Mouse (Mus musculus) CH12.LX (cell line): ENCODE measurements around the gene B4galt3. TPM values are rescaled to one million over a fixed set of nuclear protein-coding genes. Genes with fewer than 3 reads are reported as not detected.

Experiments used
- DNase-seq: peaks from one replicate; pipeline ENCODE4 v3.0.0-alpha.2; 2013; ENCODE audit errors: extremely low read depth
- H3K27ac ChIP-seq: 2 replicates; pipeline ENCODE4 v1.5.1; 2012; ENCODE audit warnings: low read depth, mild to moderate bottlenecking, control low read depth, moderate library complexity; ENCODE audit not compliant: insufficient read depth
- H3K27me3 ChIP-seq: replicated peaks from 2 replicates; pipeline ENCODE3; 2012; ENCODE audit warnings: inconsistent platforms
- H3K36me3 ChIP-seq, 2 experiments: replicated peaks in 1 of 2; 2 replicates each; pipeline versions ENCODE3 to v1.6.1; 2012; ENCODE audit warnings: inconsistent platforms in 1 of 2, low read length in 1 of 2, mild to moderate bottlenecking in 1 of 2, mixed read lengths in 1 of 2, moderate library complexity in 1 of 2; ENCODE audit not compliant: control insufficient read depth in 1 of 2, insufficient read depth in 1 of 2
- H3K4me1 ChIP-seq, 2 experiments: 2 replicates each; pipeline ENCODE4 v1.6.1; 2012; ENCODE audit warnings: inconsistent platforms in 1 of 2, moderate library complexity in 1 of 2; ENCODE audit not compliant: insufficient read depth in 2 of 2, control insufficient read depth in 1 of 2
- H3K4me2 ChIP-seq: 2 replicates; pipeline ENCODE4 v1.6.1; 2012; ENCODE audit warnings: low read depth, mild to moderate bottlenecking, control low read depth; ENCODE audit not compliant: poor library complexity, insufficient read depth, severe bottlenecking
- H3K4me3 ChIP-seq, 3 experiments: fragments of 150-350 bp in 1 of 3; sonication (generic) in 1 of 3; replicated peaks in 1 of 3; 2 replicates each; pipeline versions ENCODE3 to v1.5.1; 2011 to 2012; ENCODE audit warnings: low read depth in 2 of 3, low read length in 2 of 3, mild to moderate bottlenecking in 2 of 3, moderate library complexity in 2 of 3, control low read depth in 1 of 3, improper control_type of control experiment in 1 of 3, inconsistent platforms in 1 of 3, mixed read lengths in 1 of 3; ENCODE audit not compliant: poor library complexity in 1 of 3
- H3K79me2 ChIP-seq: replicated peaks from 2 replicates; pipeline ENCODE4 v1.6.1; 2012; ENCODE audit warnings: mild to moderate bottlenecking, moderate library complexity; ENCODE audit not compliant: control insufficient read depth, poor library complexity, insufficient read depth, severe bottlenecking; ENCODE audit errors: extremely low read depth
- H3K9ac ChIP-seq: 2 replicates; pipeline ENCODE4 v1.6.1; 2012; ENCODE audit warnings: low read depth, mild to moderate bottlenecking, control low read depth, moderate library complexity; ENCODE audit not compliant: insufficient read depth
- H3K9me3 ChIP-seq: replicated peaks from 2 replicates; pipeline ENCODE3; 2012; ENCODE audit warnings: low read length, inconsistent platforms, mixed read lengths
- BHLHE40 ChIP-seq: IDR thresholded peaks from 2 replicates; pipeline ENCODE4 v1.6.1; 2011; ENCODE audit warnings: mild to moderate bottlenecking, low read depth, low read length, improper control_type of control experiment
- CHD1 ChIP-seq: IDR thresholded peaks from 2 replicates; pipeline ENCODE4 v1.6.1; 2012; ENCODE audit warnings: low read depth, low read length, improper control_type of control experiment, inconsistent platforms
- CHD2 ChIP-seq: IDR thresholded peaks from 2 replicates; pipeline ENCODE4 v1.6.1; 2011; ENCODE audit warnings: low read length, improper control_type of control experiment
- CTCF ChIP-seq, 2 experiments: IDR thresholded peaks in 1 of 2; conservative IDR thresholded peaks in 1 of 2; 2 replicates each; pipeline ENCODE4 v1.5.1; 2011 to 2012; ENCODE audit warnings: low read depth in 2 of 2, low read length in 2 of 2, improper control_type of control experiment in 1 of 2, inconsistent platforms in 1 of 2, mild to moderate bottlenecking in 1 of 2, moderate library complexity in 1 of 2
- HCFC1 ChIP-seq: IDR thresholded peaks from 2 replicates; pipeline ENCODE4 v1.6.1; 2012; ENCODE audit warnings: low read depth, mild to moderate bottlenecking, inconsistent platforms, low read length, improper control_type of control experiment
- JUND ChIP-seq: conservative IDR thresholded peaks from 2 replicates; pipeline ENCODE4 v1.6.1; 2011; ENCODE audit warnings: low read depth, low read length, improper control_type of control experiment
- MAFK ChIP-seq: IDR thresholded peaks from 2 replicates; pipeline ENCODE4 v1.6.1; 2011; ENCODE audit warnings: low read length, improper control_type of control experiment; ENCODE audit not compliant: insufficient replicate concordance
- MEF2A ChIP-seq: IDR thresholded peaks from 2 replicates; pipeline ENCODE4 v1.6.1; 2014; ENCODE audit warnings: low read depth, mild to moderate bottlenecking, inconsistent platforms, low read length, improper control_type of control experiment, borderline replicate concordance
- MYC ChIP-seq: IDR thresholded peaks from 2 replicates; pipeline ENCODE4 v1.6.1; 2011; ENCODE audit warnings: low read depth, mild to moderate bottlenecking, improper control_type of control experiment, low read length
- PAX5 ChIP-seq: IDR thresholded peaks from 2 replicates; pipeline ENCODE4 v1.6.1; 2012; ENCODE audit warnings: low read length, inconsistent platforms, mixed read lengths
- POLR2A ChIP-seq: IDR thresholded peaks from 2 replicates; pipeline ENCODE4 v1.6.1; 2011; ENCODE audit warnings: low read depth, mild to moderate bottlenecking, improper control_type of control experiment, low read length
- POLR2AphosphoS2 ChIP-seq: IDR thresholded peaks from 2 replicates; pipeline ENCODE4 v1.6.1; 2011; ENCODE audit warnings: low read depth, low read length, improper control_type of control experiment
- RAD21 ChIP-seq: IDR thresholded peaks from 2 replicates; pipeline ENCODE4 v1.6.1; 2011; ENCODE audit warnings: low read depth, mild to moderate bottlenecking, low read length, improper control_type of control experiment, moderate library complexity
- RCOR1 ChIP-seq: conservative IDR thresholded peaks from 2 replicates; pipeline ENCODE4 v1.6.1; 2012; ENCODE audit warnings: low read depth, mild to moderate bottlenecking, inconsistent platforms, low read length, improper control_type of control experiment
- USF1 ChIP-seq: IDR thresholded peaks from 2 replicates; pipeline ENCODE4 v1.6.1; 2014; ENCODE audit warnings: low read depth, mild to moderate bottlenecking, inconsistent platforms, low read length, improper control_type of control experiment
- USF2 ChIP-seq: conservative IDR thresholded peaks from 2 replicates; pipeline ENCODE4 v1.6.1; 2011; ENCODE audit warnings: low read depth, low read length, improper control_type of control experiment
- ZC3H11A ChIP-seq: IDR thresholded peaks from 2 replicates; pipeline ENCODE4 v1.6.1; 2012; ENCODE audit warnings: low read depth, mild to moderate bottlenecking, inconsistent platforms, low read length, improper control_type of control experiment
- ZMIZ1 ChIP-seq: IDR thresholded peaks from 2 replicates; pipeline ENCODE4 v1.6.1; 2012; ENCODE audit warnings: low read depth, mild to moderate bottlenecking, inconsistent platforms, low read length, improper control_type of control experiment
- ZNF384 ChIP-seq: IDR thresholded peaks from 2 replicates; pipeline ENCODE4 v1.6.1; 2012; ENCODE audit warnings: low read depth, low read length, improper control_type of control experiment, inconsistent platforms
- dilution Hi-C: fragments of 300-500 bp; cut with MboI; formaldehyde crosslinking; loops from 2 replicates; pipeline ENCODE4 v1.14.3; 2020; ENCODE audit warnings: low sequenced_read_pairs; ENCODE audit not compliant: extremely low pct_unique_long_range_greater_than_20kb, extremely low pct_ligation_motif_present
- in situ Hi-C: fragments of 300-500 bp; cut with MboI; formaldehyde crosslinking; loops from 3 replicates; pipeline ENCODE4 v1.14.3; 2019; ENCODE audit warnings: low sequenced_read_pairs, low pct_ligation_motif_present, low pct_unique_long_range_greater_than_20kb, mixed read lengths
- polyA plus RNA-seq: library from polyadenylated mRNA; unstranded; fragments of >175 nt; gene quantifications from 2 replicates; pipeline ENCODE4 v1.2.1, GENCODE M21; 2012; ENCODE audit warnings: low read depth; ENCODE audit not compliant: insufficient read length
- total RNA-seq, 2 experiments: library from RNA; depleted of rRNA; stranded (reverse); fragments of 300-350 nt in 1 of 2; fragments of >200 nt in 1 of 2; gene quantifications; 2 replicates each; pipeline ENCODE4 v1.2.3; 2012 to 2014

The B4galt3 gene
- total and polyA plus RNA-seq, 3 experiments, result 19.3 to 27.8 (median 23.1) TPM

DNA sequence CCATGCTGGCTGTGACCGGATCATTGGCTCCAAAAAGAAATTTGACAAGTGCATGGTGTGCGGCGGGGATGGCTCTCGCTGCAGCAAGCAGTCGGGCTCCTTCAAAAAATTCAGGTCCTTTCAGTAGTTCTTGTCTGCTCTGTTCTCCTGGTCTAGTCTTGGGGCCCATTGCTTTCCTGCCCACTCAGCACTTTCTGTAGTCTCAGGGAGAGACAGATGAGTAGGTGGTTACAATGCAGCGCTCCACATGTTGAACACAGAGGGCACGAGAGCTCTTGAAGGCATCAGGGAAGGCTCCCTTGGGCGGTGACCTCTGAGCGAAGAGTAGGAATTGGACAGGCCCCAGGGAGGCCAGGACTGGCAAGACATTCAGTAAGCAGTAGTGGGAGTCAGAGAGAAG lies 12.3 kb upstream of the B4galt3 start:
- H3K4me2 ChIP-seq, result no peak overlapping the region
- no peak for TF ChIP-seq CHD2
- TF ChIP-seq MAFK, result peak; percentile 80
- no peak overlapping the region for H3K4me3 ChIP-seq
- in situ Hi-C loops, result no loop called here
- no peak for DNase-seq
- H3K36me3 ChIP-seq, result no peaks in the 10 kb centered on the region
- no peak overlapping the region for H3K27ac ChIP-seq
- H3K79me2 ChIP-seq, result no peaks in the 10 kb centered on the region
- no peak overlapping the region for H3K9ac ChIP-seq
- 0 out of 4 replicates have a peak, but pooled peaks cover 0 to 5% of the 10 kb centered on the region in 2 experiments for H3K4me1 ChIP-seq
- peaks cover 3% of the 10 kb centered on the region for H3K9me3 ChIP-seq
- dilution Hi-C loops, result no loop called here
- peaks cover 55% of the 10 kb centered on the region for H3K27me3 ChIP-seq

DNA sequence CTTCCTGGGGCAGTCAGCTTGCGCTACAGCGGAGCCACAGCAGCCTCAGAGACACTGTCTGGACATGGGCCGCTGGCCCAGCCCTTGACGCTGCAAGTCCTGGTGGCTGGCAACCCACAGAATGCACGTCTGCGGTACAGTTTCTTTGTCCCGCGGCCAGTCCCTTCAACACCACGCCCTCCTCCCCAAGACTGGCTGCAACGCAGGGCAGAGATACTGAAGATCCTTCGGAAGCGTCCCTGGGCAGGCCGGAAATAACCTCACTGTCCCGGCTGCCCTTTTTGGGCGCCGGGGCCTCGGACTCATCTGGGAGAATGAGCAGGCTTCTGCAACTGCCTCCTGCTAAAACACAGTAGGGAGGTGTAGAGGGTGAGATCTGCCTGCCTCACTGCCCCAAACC lies 11.2 kb upstream of the B4galt3 start:
- H3K9ac ChIP-seq, result no peak overlapping the region
- H3K4me3 ChIP-seq, result no peak overlapping the region
- no peak for DNase-seq
- H3K9me3 ChIP-seq, result peaks cover 3% of the 10 kb centered on the region
- no peak for TF ChIP-seq ZC3H11A
- no peak for TF ChIP-seq MYC
- TF ChIP-seq CHD1, result no peak
- TF ChIP-seq ZMIZ1, result no peak
- no peak for TF ChIP-seq CTCF (conservative IDR thresholded peaks at IDR 0.05 in 1 of 2, IDR thresholded peaks at IDR 0.05 in 1 of 2; ENCODE audit: low read depth in 2 of 2, low read length in 2 of 2)
- no peak for TF ChIP-seq POLR2A
- TF ChIP-seq USF2, result no peak
- no peak for TF ChIP-seq RAD21
- TF ChIP-seq POLR2AphosphoS2, result no peak
- TF ChIP-seq USF1, result no peak
- no peak for TF ChIP-seq PAX5
- no peak for TF ChIP-seq RCOR1
- TF ChIP-seq MEF2A, result no peak
- TF ChIP-seq JUND, result no peak
- no peak for TF ChIP-seq BHLHE40
- no peak for TF ChIP-seq ZNF384
- no peak for TF ChIP-seq HCFC1
- H3K27ac ChIP-seq, result no peak overlapping the region
- H3K36me3 ChIP-seq, result no peaks in the 10 kb centered on the region
- peaks cover 49% of the 10 kb centered on the region for H3K27me3 ChIP-seq
- H3K4me2 ChIP-seq, result no peak overlapping the region
- no peaks in the 10 kb centered on the region for H3K79me2 ChIP-seq
- H3K4me1 ChIP-seq, result 0 out of 4 replicates have a peak, but pooled peaks cover 0 to 5% of the 10 kb centered on the region in 2 experiments
- dilution Hi-C loops (no loop called here), in situ Hi-C loops (no loop called here)
